Mouse (Mus musculus): ENCODE data around the gene Lrp5. TPM values are rescaled to one million over a fixed set of nuclear protein-coding genes. Genes with fewer than 3 reads are reported as not detected.

Lrp5 gene
- polyA plus RNA-seq, 1 experiment from 2014 or later, result 6.8 TPM

DNA sequence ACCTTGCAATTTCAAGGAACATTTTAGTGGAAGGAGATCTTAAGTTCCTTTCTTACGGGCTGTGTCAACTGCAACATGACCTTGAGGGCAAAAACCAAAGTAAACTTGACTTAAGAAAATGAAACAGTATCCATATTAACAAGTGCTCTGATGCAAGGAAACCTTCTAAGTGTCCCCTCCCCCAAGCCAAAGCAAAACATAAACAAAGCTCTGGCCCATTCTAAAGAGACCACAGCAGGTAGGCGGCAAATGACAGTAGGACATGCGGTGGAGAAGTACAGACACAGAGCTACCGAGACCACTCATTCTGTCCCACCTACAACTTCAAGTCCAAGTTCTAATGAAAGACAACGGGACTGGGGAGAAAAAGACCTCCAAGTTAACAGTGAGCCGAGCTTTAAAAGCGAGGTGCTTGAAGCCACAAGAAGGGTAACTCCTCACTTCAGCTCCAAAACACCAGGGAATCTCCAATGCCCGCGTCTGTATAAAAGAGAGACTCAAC is 111.7 kb downstream of the Lrp5 start:
- Histone ChIP-seq H3K27me3 (no peaks in the 10 kb centered on the region), H3K9me3 (no peaks in the 10 kb centered on the region), H3K4me3 (peak overlapping the region; percentile 94), H3K9ac (peak overlapping the region; percentile 74), H3K36me3 (no peaks in the 10 kb centered on the region), H3K27ac (peak overlapping the region; percentile 97), H3K4me2 (peak overlapping the region; percentile 72), H3K4me1 (peaks cover 25% of the 10 kb centered on the region)
- no peak for ATAC-seq (ENCODE audit: insufficient number of reproducible peaks, low FRiP score, low TSS enrichment, low read depth)
- under 1% methylated on average over 9 of the region's 9 CpGs for WGBS

DNA sequence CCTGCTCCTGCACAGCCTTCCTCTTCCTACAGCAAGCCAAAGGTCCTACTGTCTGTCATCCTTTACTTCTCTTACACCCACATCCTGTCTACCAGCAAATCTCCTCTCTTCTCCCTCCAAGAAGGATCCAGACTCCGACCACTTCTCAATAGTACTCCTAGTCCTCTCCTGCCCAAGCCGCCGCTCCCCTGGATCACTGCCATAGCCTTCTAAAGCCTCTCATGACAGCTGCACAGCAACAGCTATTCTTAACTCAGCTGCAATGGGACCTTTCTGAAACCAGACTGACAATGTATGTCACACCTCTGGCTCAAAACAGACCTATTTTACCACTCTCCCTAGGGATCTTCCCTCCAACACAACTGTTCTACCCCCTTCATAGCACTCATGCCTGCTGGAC is 122.1 kb downstream of the Lrp5 start:
- Histone ChIP-seq H3K4me2 (no peak overlapping the region), H3K4me3 (no peak overlapping the region)

DNA sequence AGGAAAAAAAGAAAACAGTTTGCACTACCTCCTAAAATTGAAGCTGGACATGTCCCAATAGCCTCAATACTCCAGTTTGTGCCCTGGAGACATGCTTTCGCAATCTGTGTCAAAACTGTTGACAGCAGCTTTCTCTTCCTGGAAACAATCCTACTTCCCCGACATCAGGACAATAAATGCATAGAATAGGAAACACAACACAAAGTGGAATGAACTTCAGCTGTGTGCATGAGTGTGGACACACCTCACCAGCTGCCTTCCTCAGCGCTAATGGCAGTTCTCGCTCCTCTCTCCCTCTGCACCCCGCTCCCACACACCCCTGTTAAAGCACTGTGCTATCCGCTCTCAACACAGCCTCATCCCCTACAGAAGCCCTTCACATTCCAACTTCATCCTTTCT is 123.6 kb downstream of the Lrp5 start:
- Histone ChIP-seq H3K4me2 (no peak overlapping the region), H3K27me3 (no peaks in the 10 kb centered on the region), H3K27ac (no peak overlapping the region), H3K9me3 (no peaks in the 10 kb centered on the region), H3K9ac (no peak overlapping the region), H3K4me3 (no peak overlapping the region), H3K36me3 (no peaks in the 10 kb centered on the region; the same call in 1 of the 2 replicates), H3K4me1 (peaks cover 11% of the 10 kb centered on the region; the same call in 1 of the 2 replicates)
- WGBS, result 78% methylated on average over 6 of the region's 6 CpGs
- no peak for ATAC-seq (ENCODE audit: insufficient number of reproducible peaks, low FRiP score, low TSS enrichment, low read depth)

More for the DNA sequence above, 122.1 kb downstream of the Lrp5 start:
- WGBS, result 68% methylated on average over 3 of the region's 3 CpGs
- H3K9me3 ChIP-seq, result no peaks in the 10 kb centered on the region
- peaks cover 16% of the 10 kb centered on the region; the same call in 1 of the 2 replicates for H3K4me1 ChIP-seq
- no peaks in the 10 kb centered on the region; the same call in 1 of the 2 replicates for H3K36me3 ChIP-seq
- ATAC-seq (ENCODE audit: insufficient number of reproducible peaks, low FRiP score, low TSS enrichment, low read depth), result no peak
- no peak overlapping the region for H3K9ac ChIP-seq
- H3K27me3 ChIP-seq, result no peaks in the 10 kb centered on the region
- no peak overlapping the region for H3K27ac ChIP-seq

DNA sequence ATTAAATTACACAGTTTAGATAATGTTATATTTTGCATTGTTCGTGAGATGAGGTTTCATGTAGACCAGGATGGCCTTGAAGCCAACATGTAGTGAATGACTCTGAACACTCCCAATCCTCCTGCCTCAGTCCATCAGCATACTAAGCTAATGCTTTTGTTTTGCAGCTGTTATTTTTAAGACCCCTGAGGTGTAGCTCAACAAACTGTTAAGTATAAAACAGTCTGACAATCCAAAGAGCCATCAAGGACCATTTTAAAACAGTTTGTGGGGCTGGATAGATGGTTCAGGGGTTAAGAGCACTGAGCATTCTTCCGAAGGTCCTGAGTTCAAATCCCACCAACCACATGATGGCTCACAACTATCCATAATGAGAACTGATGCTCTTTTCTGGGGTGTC is 124.1 kb downstream of the Lrp5 start:
- H3K9me3 ChIP-seq, result no peaks in the 10 kb centered on the region
- no peaks in the 10 kb centered on the region for H3K27me3 ChIP-seq
- no peak for ATAC-seq (ENCODE audit: insufficient number of reproducible peaks, low FRiP score, low TSS enrichment, low read depth)
- 90% methylated on average over 2 of the region's 2 CpGs for WGBS
- H3K4me1 ChIP-seq, result 0 out of 2 replicates have a peak, but pooled peaks cover 8% of the 10 kb centered on the region
- no peak overlapping the region for H3K27ac ChIP-seq
- H3K9ac ChIP-seq, result no peak overlapping the region
- H3K4me2 ChIP-seq, result no peak overlapping the region
- no peaks in the 10 kb centered on the region; the same call in 1 of the 2 replicates for H3K36me3 ChIP-seq
- no peak overlapping the region for H3K4me3 ChIP-seq

DNA sequence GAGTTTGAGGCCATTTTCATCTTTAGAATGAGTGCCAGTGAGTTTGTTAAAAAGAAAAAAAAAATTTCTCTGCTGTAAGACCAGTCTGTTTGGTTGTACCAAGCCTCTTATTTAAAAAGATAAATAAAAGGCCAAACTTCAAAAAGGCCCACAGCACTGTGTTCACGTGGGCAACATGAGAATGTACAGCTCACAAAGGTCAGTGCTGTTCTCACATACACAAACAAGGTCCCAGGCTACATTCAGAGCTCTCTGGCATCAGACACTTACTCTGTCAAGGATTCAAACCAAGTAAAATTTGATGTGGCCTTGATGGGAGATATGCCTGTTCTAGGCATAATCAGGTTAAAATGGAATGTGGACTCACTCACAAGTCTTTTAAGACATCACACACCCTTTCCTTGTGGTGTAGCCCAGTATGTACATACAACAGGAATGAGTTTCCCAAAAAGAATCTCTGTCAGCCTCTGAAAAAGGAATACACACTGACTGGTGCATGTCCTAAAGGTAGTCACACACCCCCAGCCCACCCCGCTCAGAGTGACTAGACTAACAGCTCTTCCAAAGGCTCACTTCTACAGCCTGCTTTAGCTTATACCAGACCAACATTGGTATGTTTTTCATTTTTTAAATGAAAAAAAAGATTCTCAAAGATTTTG is 130.1 kb downstream of the Lrp5 start:
- ATAC-seq (ENCODE audit: insufficient number of reproducible peaks, low FRiP score, low TSS enrichment, low read depth), result no peak
- 86% methylated on average over 2 of the region's 2 CpGs for WGBS
- H3K4me1 ChIP-seq, result no peaks in the 10 kb centered on the region
- no peak overlapping the region for H3K4me3 ChIP-seq
- H3K9ac ChIP-seq, result no peak overlapping the region
- H3K4me2 ChIP-seq, result no peak overlapping the region
- H3K27ac ChIP-seq, result no peak overlapping the region
- no peaks in the 10 kb centered on the region for H3K9me3 ChIP-seq
- no peaks in the 10 kb centered on the region for H3K36me3 ChIP-seq
- H3K27me3 ChIP-seq, result no peaks in the 10 kb centered on the region

DNA sequence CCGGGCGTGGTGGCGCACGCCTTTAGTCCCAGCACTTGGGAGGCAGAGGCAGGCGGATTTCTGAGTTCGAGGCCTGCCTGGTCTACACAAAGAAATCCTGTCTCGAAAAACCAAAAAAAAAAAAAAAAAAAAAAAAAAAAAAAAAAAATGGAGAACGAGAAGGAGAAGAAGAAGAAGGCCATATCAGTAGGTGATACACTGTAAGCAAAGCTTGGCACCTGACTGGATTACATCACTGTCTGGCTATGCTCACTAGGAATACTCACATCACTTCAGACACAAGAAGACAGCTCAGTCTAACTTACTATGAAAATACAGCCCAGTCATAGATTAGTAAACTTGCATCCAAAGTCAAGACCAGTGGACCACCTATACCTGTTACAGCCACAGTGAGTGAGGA is 131.6 kb downstream of the Lrp5 start:
- H3K27ac ChIP-seq, result no peak overlapping the region
- no peak for ATAC-seq (ENCODE audit: insufficient number of reproducible peaks, low FRiP score, low TSS enrichment, low read depth)
- 96% methylated on average over 7 of the region's 8 CpGs for WGBS

DNA sequence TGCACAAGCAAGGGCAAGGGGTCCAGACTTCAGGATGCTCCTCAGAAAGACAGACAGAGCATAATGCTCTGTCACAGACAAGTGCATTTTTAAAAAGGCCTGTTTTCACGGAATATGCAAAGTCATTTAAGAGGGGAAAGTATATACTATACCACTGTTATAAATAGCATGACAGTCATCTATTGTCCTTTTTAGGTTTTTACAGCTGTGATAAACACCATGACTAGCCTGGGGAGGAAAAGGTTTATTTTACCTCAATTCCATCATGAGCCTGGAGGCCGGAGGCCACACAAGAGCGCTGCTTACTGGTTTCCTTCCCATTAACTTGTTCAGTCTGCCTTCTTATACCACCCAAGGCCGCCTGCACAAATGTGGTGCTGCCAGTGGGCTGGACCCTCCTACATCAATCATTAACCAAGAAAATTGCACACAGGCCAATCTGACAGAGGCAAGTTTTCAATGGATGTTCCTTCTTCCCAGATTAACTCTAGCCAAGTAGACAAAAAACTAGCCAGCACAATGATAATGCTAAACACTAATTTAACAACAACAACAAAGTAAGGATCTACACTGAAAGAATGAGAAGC is 134.7 kb downstream of the Lrp5 start:
- Histone ChIP-seq H3K36me3 (peaks cover 4% of the 10 kb centered on the region; the same call in 1 of the 2 replicates), H3K27ac (no peak overlapping the region), H3K9me3 (no peaks in the 10 kb centered on the region), H3K27me3 (no peaks in the 10 kb centered on the region), H3K4me1 (no peaks in the 10 kb centered on the region), H3K4me3 (no peak overlapping the region), H3K4me2 (no peak overlapping the region), H3K9ac (no peak overlapping the region)
- WGBS, result 58% methylated on average over 4 of the region's 4 CpGs
- no peak for ATAC-seq (ENCODE audit: insufficient number of reproducible peaks, low FRiP score, low TSS enrichment, low read depth)

More for the DNA sequence above, 131.6 kb downstream of the Lrp5 start:
- no peak overlapping the region for H3K4me3 ChIP-seq
- H3K36me3 ChIP-seq, result no peaks in the 10 kb centered on the region
- no peak overlapping the region for H3K4me2 ChIP-seq
- no peak overlapping the region for H3K9ac ChIP-seq
- no peaks in the 10 kb centered on the region for H3K9me3 ChIP-seq
- H3K27me3 ChIP-seq, result no peaks in the 10 kb centered on the region
- H3K4me1 ChIP-seq, result no peaks in the 10 kb centered on the region

DNA sequence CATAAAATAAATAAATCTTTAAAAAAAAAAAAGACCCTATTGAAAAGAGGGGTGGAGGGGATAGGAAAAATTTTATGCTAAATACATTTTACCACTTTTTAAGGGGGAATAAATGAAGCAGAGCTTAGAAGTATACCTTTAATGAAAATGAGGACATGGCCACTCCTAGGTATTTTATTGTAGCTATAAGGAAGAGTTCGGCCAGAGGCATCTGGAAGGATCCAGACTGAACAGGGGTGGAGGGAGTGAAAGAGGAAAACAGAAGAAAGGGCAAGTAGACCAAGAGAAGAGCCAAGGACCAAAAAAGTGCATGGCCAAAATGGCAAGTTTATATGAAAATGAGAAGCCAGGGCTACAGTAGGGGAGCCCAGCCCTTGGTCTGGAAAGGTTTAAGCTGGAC is 136.3 kb downstream of the Lrp5 start:
- Histone ChIP-seq H3K27ac (no peak overlapping the region), H3K4me3 (no peak overlapping the region), H3K27me3 (no peaks in the 10 kb centered on the region), H3K9me3 (no peaks in the 10 kb centered on the region), H3K4me1 (no peaks in the 10 kb centered on the region), H3K9ac (no peak overlapping the region), H3K36me3 (peaks cover 4% of the 10 kb centered on the region; the same call in 1 of the 2 replicates), H3K4me2 (no peak overlapping the region)
- WGBS, result 74% methylated on average over 1 of the region's 1 CpGs
- no peak for ATAC-seq (ENCODE audit: insufficient number of reproducible peaks, low FRiP score, low TSS enrichment, low read depth)

DNA sequence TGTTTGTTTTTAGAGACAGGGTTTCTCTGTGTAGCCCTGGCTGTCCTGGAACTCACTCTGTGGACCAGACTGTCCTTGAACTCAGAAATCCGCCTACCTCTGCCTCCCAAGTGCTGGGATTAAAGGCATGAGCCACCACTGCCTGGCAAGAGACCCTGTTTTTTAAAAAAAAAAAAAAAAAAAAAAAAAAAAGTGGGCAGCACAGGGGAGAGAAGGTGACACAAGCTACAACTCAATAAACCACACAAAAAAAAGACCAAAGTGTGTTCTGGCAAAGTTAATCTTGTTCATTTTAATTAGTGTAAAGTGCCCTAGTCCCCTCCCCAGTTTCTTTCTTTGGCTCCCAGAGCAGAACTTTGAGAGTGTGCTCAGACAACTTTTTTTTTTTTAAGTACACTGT is 137.1 kb downstream of the Lrp5 start:
- Histone ChIP-seq H3K4me3 (no peak overlapping the region), H3K4me2 (no peak overlapping the region), H3K4me1 (no peaks in the 10 kb centered on the region), H3K27ac (no peak overlapping the region), H3K27me3 (no peaks in the 10 kb centered on the region), H3K36me3 (peaks cover 4% of the 10 kb centered on the region; the same call in 1 of the 2 replicates), H3K9me3 (no peaks in the 10 kb centered on the region), H3K9ac (no peak overlapping the region)
- 81% methylated on average over 1 of the region's 1 CpGs for WGBS
- ATAC-seq (ENCODE audit: insufficient number of reproducible peaks, low FRiP score, low TSS enrichment, low read depth), result no peak

DNA sequence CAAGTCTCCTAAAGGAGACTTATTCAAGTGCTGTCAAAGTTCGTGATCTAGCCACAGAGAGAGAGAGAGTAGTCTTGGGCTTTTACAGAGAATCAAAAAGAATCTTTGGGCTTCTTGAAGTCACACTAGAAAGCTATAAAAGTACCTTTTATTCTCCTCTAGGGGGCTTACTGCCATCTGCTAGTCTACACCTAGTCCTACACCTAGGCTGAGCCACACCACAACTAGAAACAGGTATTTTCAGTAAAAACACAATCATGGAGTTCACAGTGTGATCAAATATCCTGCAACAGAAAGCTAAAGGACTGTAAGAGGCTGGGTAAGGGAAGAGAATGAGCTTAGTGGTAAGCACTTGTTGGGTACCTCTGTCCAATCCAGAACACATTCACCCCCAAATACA is 138.1 kb downstream of the Lrp5 start:
- WGBS, result 93% methylated on average over 1 of the region's 1 CpGs

DNA sequence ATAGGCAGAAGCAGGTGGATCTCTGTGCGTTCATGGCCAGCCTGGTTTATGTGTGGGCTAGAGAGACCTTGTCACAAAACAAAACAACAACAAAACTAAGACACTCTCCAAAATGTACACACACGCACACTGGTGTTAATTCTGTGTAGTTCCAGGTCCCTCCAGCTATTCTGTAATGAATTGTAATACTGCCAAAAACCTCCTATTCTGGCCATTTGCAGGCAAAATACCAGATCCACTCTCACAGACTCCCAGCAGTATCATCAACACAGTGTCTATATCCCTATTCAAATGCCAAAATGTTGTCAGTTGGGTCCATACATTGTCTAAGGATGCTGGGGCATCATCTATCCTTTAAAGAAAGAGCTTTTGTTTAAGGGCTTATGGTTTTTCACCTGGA is 141.4 kb downstream of the Lrp5 start:
- no peak for ATAC-seq (ENCODE audit: insufficient number of reproducible peaks, low FRiP score, low TSS enrichment, low read depth)
- Histone ChIP-seq H3K36me3 (peaks cover 30% of the 10 kb centered on the region), H3K9ac (no peak overlapping the region), H3K4me1 (peaks cover 3% of the 10 kb centered on the region; the same call in 1 of the 2 replicates), H3K4me3 (no peak overlapping the region), H3K27ac (no peak overlapping the region), H3K9me3 (no peaks in the 10 kb centered on the region), H3K27me3 (no peaks in the 10 kb centered on the region), H3K4me2 (no peak overlapping the region)
- WGBS, result 77% methylated on average over 2 of the region's 2 CpGs

More for the DNA sequence above, 138.1 kb downstream of the Lrp5 start:
- peaks cover 2% of the 10 kb centered on the region; the same call in 1 of the 2 replicates for H3K4me1 ChIP-seq
- no peaks in the 10 kb centered on the region for H3K27me3 ChIP-seq
- H3K9me3 ChIP-seq, result no peaks in the 10 kb centered on the region
- no peak overlapping the region for H3K4me3 ChIP-seq
- no peak overlapping the region for H3K4me2 ChIP-seq
- peaks cover 10% of the 10 kb centered on the region for H3K36me3 ChIP-seq
- ATAC-seq (ENCODE audit: insufficient number of reproducible peaks, low FRiP score, low TSS enrichment, low read depth), result no peak
- H3K9ac ChIP-seq, result no peak overlapping the region
- no peak overlapping the region for H3K27ac ChIP-seq

DNA sequence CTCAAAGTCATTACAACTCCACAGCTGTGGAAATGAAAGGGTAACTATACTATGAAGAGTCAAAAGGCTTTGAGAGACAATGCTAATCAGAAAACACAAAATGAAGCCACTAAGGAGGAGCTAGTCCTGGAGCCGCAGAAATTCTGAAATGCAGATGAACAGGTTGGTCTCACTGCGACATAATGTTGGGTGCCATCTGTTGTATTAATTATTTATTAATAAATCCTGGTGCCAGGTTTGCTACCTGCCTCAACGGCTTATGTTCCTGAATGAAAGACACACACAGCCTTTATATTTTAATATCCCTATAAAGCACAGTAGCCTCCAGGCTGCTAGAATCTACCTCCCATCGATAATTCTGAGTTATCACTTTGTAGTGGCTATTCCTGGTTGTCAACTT is 143.8 kb downstream of the Lrp5 start:
- no peak for ATAC-seq (ENCODE audit: insufficient number of reproducible peaks, low FRiP score, low TSS enrichment, low read depth)
- Histone ChIP-seq H3K27me3 (no peaks in the 10 kb centered on the region), H3K36me3 (peaks cover 30% of the 10 kb centered on the region), H3K4me2 (no peak overlapping the region), H3K9me3 (no peaks in the 10 kb centered on the region), H3K4me3 (no peak overlapping the region), H3K27ac (no peak overlapping the region), H3K4me1 (peaks cover 3% of the 10 kb centered on the region; the same call in 1 of the 2 replicates), H3K9ac (no peak overlapping the region)
- WGBS, result 88% methylated on average over 4 of the region's 4 CpGs

Measured in limb, embryonic 15.5 days (tissue).